Mouse (Mus musculus): Measurements from ENCODE around the gene Ky. TPM values are rescaled to one million over a fixed set of nuclear protein-coding genes. Genes with fewer than 3 reads are reported as not detected.

Gene Ky
- polyA plus RNA-seq, 2 experiments = not detected

- no peak overlapping the region for H3K9ac ChIP-seq (replicated peaks)
- H3K4me2 ChIP-seq (ENCODE audit: low read depth) = no peak overlapping the region
- DNase-seq (ENCODE audit: low read depth in 3 of 3, low spot score in 3 of 3) = no peak
- H3K9me3 ChIP-seq (ENCODE audit: control insufficient read depth, low read length) = no peaks in the 10 kb centered on the region
- no peaks in the 10 kb centered on the region for H3K36me3 ChIP-seq (replicated peaks; ENCODE audit: control insufficient read depth, insufficient read depth, low read depth)
- no peak overlapping the region for H3K4me3 ChIP-seq (ENCODE audit: insufficient read depth in 1 of 2, low read depth in 2 of 2, low read length in 2 of 2)
- no peak for TF ChIP-seq EP300 (IDR thresholded peaks at IDR 0.05; ENCODE audit: low read depth)
- TF ChIP-seq CTCF (IDR thresholded peaks at IDR 0.05; ENCODE audit: low read depth) = no peak
- H3K27me3 ChIP-seq (ENCODE audit: control insufficient read depth, insufficient read depth, low read length) = peaks cover 9% of the 10 kb centered on the region; the same call in 1 of the 2 replicates
- no peak for ATAC-seq (ENCODE audit: insufficient read depth)
- H3K27ac ChIP-seq = no peak overlapping the region
- 61% methylated on average over 11 of the region's 11 CpGs for WGBS (ENCODE audit: insufficient replicate concordance)
- no peaks in the 10 kb centered on the region; a peak in 1 of 4 replicates for H3K4me1 ChIP-seq (replicated peaks; ENCODE audit: control insufficient read depth in 2 of 2, insufficient read depth in 2 of 2, low read length in 1 of 2)
Observed at GRCm38 (mm10) chr9:102502015-102502633, 3.4 kb upstream of the Ky start.

DNA sequence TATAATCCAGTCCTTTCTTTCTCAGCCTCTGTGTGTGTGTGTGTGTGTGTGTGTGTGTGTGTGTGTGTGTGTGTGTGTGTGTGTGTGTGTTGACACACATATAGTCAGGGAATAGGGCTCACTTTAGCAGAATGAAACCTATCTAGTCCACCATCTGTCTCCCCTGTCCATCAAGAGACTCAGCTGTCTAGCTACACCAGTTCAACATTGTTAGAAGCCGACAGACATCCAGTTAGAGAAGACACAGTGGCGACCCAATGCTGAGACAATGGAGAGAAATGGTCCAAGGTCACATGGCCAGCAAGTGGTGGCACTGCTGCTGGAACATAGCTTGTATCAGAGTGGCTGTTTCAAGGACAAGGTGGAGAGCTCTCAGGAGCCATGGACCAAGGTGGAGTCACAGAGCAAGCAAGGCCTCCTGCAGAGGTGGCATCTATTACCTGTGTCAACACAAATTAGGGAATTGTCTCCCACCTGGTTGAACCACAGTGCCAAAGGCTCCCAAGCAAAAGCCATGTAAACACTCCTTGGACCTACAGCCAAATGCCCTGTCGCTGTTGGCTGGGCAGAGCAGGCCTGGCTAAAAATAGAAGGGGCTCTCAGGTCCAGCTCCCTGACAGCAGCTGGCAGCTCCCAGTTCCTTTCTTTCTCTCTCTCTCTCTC is 703 bp upstream of the Ky start:
- Histone ChIP-seq H3K27me3 (ENCODE audit: control insufficient read depth, insufficient read depth, low read length) (peaks cover 9% of the 10 kb centered on the region; the same call in 1 of the 2 replicates), H3K27ac (no peak overlapping the region), H3K9me3 (ENCODE audit: control insufficient read depth, low read length) (no peaks in the 10 kb centered on the region), H3K4me1 (replicated peaks; ENCODE audit: control insufficient read depth in 2 of 2, insufficient read depth in 2 of 2, low read length in 1 of 2) (no peaks in the 10 kb centered on the region), H3K36me3 (replicated peaks; ENCODE audit: control insufficient read depth, insufficient read depth, low read depth) (no peaks in the 10 kb centered on the region), H3K4me3 (ENCODE audit: insufficient read depth in 1 of 2, low read depth in 2 of 2, low read length in 2 of 2) (no peak overlapping the region), H3K9ac (replicated peaks) (no peak overlapping the region), H3K4me2 (ENCODE audit: low read depth) (no peak overlapping the region)
- ATAC-seq (ENCODE audit: insufficient read depth) (no peak), DNase-seq (ENCODE audit: low read depth in 3 of 3, low spot score in 3 of 3) (no peak)
- TF ChIP-seq EP300 (IDR thresholded peaks at IDR 0.05; ENCODE audit: low read depth) = no peak
- TF ChIP-seq CTCF (IDR thresholded peaks at IDR 0.05; ENCODE audit: low read depth) = no peak
- WGBS (ENCODE audit: insufficient replicate concordance) = 45% methylated on average over 3 of the region's 3 CpGs

- 62% methylated on average over 3 of the region's 3 CpGs for WGBS (ENCODE audit: insufficient replicate concordance)
- Histone ChIP-seq H3K4me3 (ENCODE audit: insufficient read depth in 1 of 2, low read depth in 2 of 2, low read length in 2 of 2) (no peak overlapping the region), H3K27ac (no peak overlapping the region), H3K4me2 (ENCODE audit: low read depth) (no peak overlapping the region), H3K9ac (replicated peaks) (no peak overlapping the region), H3K9me3 (ENCODE audit: control insufficient read depth, low read length) (no peaks in the 10 kb centered on the region), H3K4me1 (replicated peaks; ENCODE audit: control insufficient read depth in 2 of 2, insufficient read depth in 2 of 2, low read length in 1 of 2) (no peaks in the 10 kb centered on the region), H3K27me3 (ENCODE audit: control insufficient read depth, insufficient read depth, low read length) (peaks cover 9% of the 10 kb centered on the region; the same call in 1 of the 2 replicates), H3K36me3 (replicated peaks; ENCODE audit: control insufficient read depth, insufficient read depth, low read depth) (no peaks in the 10 kb centered on the region)
- no peak for TF ChIP-seq CTCF (IDR thresholded peaks at IDR 0.05; ENCODE audit: low read depth)
- TF ChIP-seq EP300 (IDR thresholded peaks at IDR 0.05; ENCODE audit: low read depth) = no peak
- no peak for DNase-seq (ENCODE audit: low read depth in 3 of 3, low spot score in 3 of 3)
- no peak for ATAC-seq (ENCODE audit: insufficient read depth)
Observed at GRCm38 (mm10) chr9:102508315-102508714, 2.8 kb downstream of the Ky start.

- Histone ChIP-seq H3K4me2 (ENCODE audit: low read depth) (no peak overlapping the region), H3K27ac (no peak overlapping the region), H3K4me1 (replicated peaks; ENCODE audit: control insufficient read depth in 2 of 2, insufficient read depth in 2 of 2, low read length in 1 of 2) (no peaks in the 10 kb centered on the region), H3K4me3 (ENCODE audit: insufficient read depth in 1 of 2, low read depth in 2 of 2, low read length in 2 of 2) (no peak overlapping the region), H3K27me3 (ENCODE audit: control insufficient read depth, insufficient read depth, low read length) (no peaks in the 10 kb centered on the region), H3K9me3 (ENCODE audit: control insufficient read depth, low read length) (no peaks in the 10 kb centered on the region), H3K9ac (replicated peaks) (no peak overlapping the region), H3K36me3 (replicated peaks; ENCODE audit: control insufficient read depth, insufficient read depth, low read depth) (no peaks in the 10 kb centered on the region)
- DNase-seq (ENCODE audit: low read depth in 3 of 3, low spot score in 3 of 3) (no peak), ATAC-seq (ENCODE audit: insufficient read depth) (no peak)
- WGBS (ENCODE audit: insufficient replicate concordance) = 31% methylated on average over 8 of the region's 8 CpGs
- TF ChIP-seq CTCF (IDR thresholded peaks at IDR 0.05; ENCODE audit: low read depth) = no peak
- TF ChIP-seq EP300 (IDR thresholded peaks at IDR 0.05; ENCODE audit: low read depth) = no peak
Observed at GRCm38 (mm10) chr9:102511423-102511822, 5.9 kb downstream of the Ky start.

DNA sequence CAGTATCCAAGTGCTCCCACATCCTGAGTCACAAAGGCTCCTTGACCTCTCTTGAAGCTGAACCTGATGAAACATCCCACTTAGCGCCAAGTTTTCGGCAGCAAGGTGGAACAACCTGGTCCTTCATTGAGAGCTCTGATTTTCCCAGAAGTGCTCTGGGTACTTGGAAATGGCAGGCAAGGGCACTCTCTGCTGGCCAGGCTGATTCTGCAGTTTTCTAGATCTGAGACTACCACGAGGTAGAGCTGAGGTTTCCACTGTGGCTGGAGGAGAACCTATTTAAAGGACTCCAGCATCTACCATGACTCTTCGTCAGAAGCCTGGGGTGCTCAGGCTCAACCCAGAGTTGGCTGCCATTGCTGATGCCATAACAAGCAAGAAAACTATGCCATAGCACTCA is 8.0 kb downstream of the Ky start:
- Histone ChIP-seq H3K27me3 (ENCODE audit: control insufficient read depth, insufficient read depth, low read length) (no peaks in the 10 kb centered on the region), H3K4me3 (ENCODE audit: insufficient read depth in 1 of 2, low read depth in 2 of 2, low read length in 2 of 2) (no peak overlapping the region), H3K4me1 (replicated peaks; ENCODE audit: control insufficient read depth in 2 of 2, insufficient read depth in 2 of 2, low read length in 1 of 2) (no peaks in the 10 kb centered on the region), H3K36me3 (replicated peaks; ENCODE audit: control insufficient read depth, insufficient read depth, low read depth) (no peaks in the 10 kb centered on the region), H3K27ac (no peak overlapping the region), H3K9ac (replicated peaks) (no peak overlapping the region), H3K4me2 (ENCODE audit: low read depth) (no peak overlapping the region), H3K9me3 (ENCODE audit: control insufficient read depth, low read length) (no peaks in the 10 kb centered on the region)
- TF ChIP-seq EP300 (IDR thresholded peaks at IDR 0.05; ENCODE audit: low read depth) = no peak
- no peak for TF ChIP-seq CTCF (IDR thresholded peaks at IDR 0.05; ENCODE audit: low read depth)
- 55% methylated on average over 4 of the region's 4 CpGs for WGBS (ENCODE audit: insufficient replicate concordance)
- DNase-seq (ENCODE audit: low read depth in 3 of 3, low spot score in 3 of 3) = no peak
- no peak for ATAC-seq (ENCODE audit: insufficient read depth)

Measured in liver, embryonic 14.5 days (tissue).